Mouse (Mus musculus) spleen, adult 2 months (tissue): ENCODE results near the gene Mr1. TPM values are rescaled to one million over a fixed set of nuclear protein-coding genes. Genes with fewer than 3 reads are reported as not detected.
A peak's percentile ranks its signal among the peaks of the same experiment; 100 is the strongest.

Source experiments
- DNase-seq, 2 experiments: peaks; one replicate each; pipeline versions ENCODE4 v3.0.0 to v3.0.0-alpha.2; 2012 to 2021; ENCODE audit warnings: low spot score in 2 of 2, low read depth in 1 of 2
- H3K27ac ChIP-seq: fragments of 200-500 bp; 2 replicates; pipeline ENCODE4 v1.5.1; 2012; ENCODE audit warnings: low read length, inconsistent platforms; ENCODE audit not compliant: insufficient read depth
- H3K27me3 ChIP-seq: fragments of 200-500 bp; 2 replicates; pipeline ENCODE4 v1.6.1; 2012; ENCODE audit warnings: mild to moderate bottlenecking, moderate library complexity, low read length, inconsistent platforms; ENCODE audit not compliant: control insufficient read depth, insufficient read depth
- H3K36me3 ChIP-seq: fragments of 200-500 bp; 2 replicates; pipeline ENCODE4 v1.6.1; 2012; ENCODE audit warnings: mild to moderate bottlenecking, low read length, inconsistent platforms; ENCODE audit not compliant: control insufficient read depth, insufficient read depth
- H3K4me1 ChIP-seq: fragments of 200-500 bp; 2 replicates; pipeline ENCODE4 v1.6.1; 2011; ENCODE audit warnings: inconsistent platforms; ENCODE audit not compliant: control insufficient read depth, insufficient read depth, insufficient read length
- H3K4me3 ChIP-seq: fragments of 200-500 bp; 2 replicates; pipeline ENCODE4 v1.5.1; 2011; ENCODE audit warnings: mild to moderate bottlenecking, inconsistent platforms; ENCODE audit not compliant: insufficient read depth, insufficient read length; ENCODE audit errors: extremely low read depth
- CTCF ChIP-seq: fragments of 200-500 bp; IDR thresholded peaks from 2 replicates; pipeline ENCODE4 v1.5.1; 2011; ENCODE audit warnings: mild to moderate bottlenecking, inconsistent platforms; ENCODE audit not compliant: insufficient read depth, insufficient read length, insufficient replicate concordance; ENCODE audit errors: extremely low read depth
- POLR2A ChIP-seq: fragments of 200-500 bp; IDR thresholded peaks from 2 replicates; pipeline ENCODE4 v1.6.1; 2011; ENCODE audit warnings: low read depth, low read length, inconsistent platforms
- WGBS: fragments of 180-500 bp; shearing (Covaris S2); methylation state at CpG from one replicate; pipeline ENCODE4 v1.1.7; 2018; 5-methylcytosine and 5-hydroxymethylcytosine counted together
- polyA plus RNA-seq: library from polyadenylated mRNA; depleted of rRNA; stranded (reverse); fragments of >200 nt; gene quantifications from 2 replicates; pipeline ENCODE4 v1.2.3, GENCODE M21; 2012

The Mr1 gene
- polyA plus RNA-seq, 1 experiment = 2.2 TPM

DNA sequence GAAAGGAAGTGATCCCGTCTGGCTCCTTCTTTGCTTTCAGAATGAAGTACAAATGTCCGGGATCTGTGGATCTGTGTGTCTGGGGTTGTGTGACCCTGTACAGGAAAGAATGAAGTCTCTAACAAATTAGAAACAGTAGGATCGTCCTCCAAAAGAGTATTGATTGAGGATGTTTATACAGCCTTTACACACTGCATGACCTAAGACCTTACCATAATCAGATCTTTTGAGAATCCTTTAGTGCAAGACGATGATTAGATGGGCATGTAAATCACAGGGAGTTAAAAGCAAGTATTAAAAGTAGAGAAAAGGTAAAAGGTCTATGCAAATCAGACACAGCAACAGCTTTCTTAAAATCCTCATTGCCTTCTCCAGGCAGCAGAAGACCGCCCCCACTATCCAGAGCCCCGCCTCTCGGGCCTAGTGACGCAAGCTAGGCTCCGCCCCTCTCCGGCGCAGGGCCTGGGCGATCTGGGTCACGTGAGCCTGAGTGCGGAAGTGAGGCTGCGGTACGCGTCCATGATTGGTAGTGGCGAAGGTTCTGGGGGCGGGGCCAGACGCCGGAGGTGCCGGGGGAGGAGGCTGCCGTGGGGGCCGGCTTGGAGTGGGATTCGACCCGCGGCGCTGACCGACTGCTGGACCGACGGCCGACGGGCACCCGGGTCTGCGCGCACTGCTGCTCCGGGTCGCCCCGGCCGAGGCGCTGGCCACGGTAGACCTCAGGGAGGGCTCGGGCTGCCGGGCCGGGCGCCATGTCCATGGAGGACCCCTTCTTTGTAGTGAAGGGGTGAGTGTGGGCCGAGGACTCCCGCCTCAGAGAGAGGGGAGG lies 11.7 kb upstream of the Mr1 start, which contains the start of gene Stx6:
Stx6 (plus strand) TSS at position 575 of the 829 bp plus-strand sequence.
- H3K27me3 ChIP-seq = no peaks in the 10 kb centered on the region
- peak; percentile 94 to 99 for DNase-seq
- no peaks in the 10 kb centered on the region for H3K36me3 ChIP-seq
- no peak for TF ChIP-seq POLR2A
- no peak for TF ChIP-seq CTCF
- peak within 1 kb of the TSS; percentile 64 for H3K27ac ChIP-seq
- peak within 1 kb of the TSS; percentile 83 for H3K4me3 ChIP-seq
- 3% methylated on average over 47 of the region's 48 CpGs for WGBS
- no peaks in the 10 kb centered on the region; the same call in 1 of the 2 replicates for H3K4me1 ChIP-seq

DNA sequence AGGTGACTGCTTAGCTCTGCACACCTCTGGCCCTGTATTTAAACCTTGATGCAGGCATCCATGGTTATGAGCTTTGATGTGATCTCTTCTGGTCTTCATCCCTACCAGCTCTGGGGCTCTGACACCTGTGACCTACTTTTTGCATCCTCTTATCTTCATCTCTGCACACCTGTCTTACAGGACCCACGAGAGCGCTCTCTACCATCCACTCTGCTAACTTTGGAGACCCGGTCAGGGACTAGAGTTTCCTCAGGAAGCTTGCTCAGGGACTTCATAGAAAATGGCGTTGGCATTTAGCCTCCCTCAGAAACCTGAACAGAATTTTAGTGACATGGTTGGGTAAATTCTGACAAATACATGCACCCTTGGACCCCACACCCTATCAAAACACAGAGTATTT lies 7.3 kb upstream of the Mr1 start:
- WGBS = 61% methylated on average over 4 of the region's 4 CpGs
- no peak overlapping the region for H3K27ac ChIP-seq

DNA sequence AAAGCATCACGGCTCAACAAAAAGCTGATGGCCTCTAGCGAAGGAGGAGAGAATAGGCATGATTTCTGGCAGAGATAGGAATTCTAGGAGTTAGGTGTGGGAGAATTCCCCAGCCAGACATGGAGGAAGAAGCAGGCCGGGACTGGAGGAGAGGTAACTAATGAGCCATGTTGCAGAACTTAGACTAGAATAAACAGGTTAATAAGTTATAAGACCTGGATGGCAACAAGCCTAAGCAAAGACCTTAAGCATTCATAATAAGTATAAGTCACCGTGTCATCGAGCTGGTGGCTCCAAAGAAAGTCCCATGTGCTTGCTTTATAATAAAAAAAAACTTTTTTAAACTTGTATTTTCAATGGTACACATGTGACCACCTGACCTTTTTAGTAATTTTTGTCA lies 4.2 kb upstream of the Mr1 start:
- WGBS = 91% methylated on average over 5 of the region's 5 CpGs
- H3K4me3 ChIP-seq = no peak overlapping the region
- DNase-seq = no peak
- H3K27me3 ChIP-seq = no peaks in the 10 kb centered on the region
- no peak for TF ChIP-seq CTCF
- TF ChIP-seq POLR2A = no peak
- H3K4me1 ChIP-seq = peaks cover 2% of the 10 kb centered on the region; the same call in 1 of the 2 replicates
- H3K36me3 ChIP-seq = no peaks in the 10 kb centered on the region
- H3K27ac ChIP-seq = no peak overlapping the region

More for the DNA sequence above, 7.3 kb upstream of the Mr1 start:
- Histone ChIP-seq H3K4me1 (no peaks in the 10 kb centered on the region), H3K4me3 (no peak overlapping the region), H3K36me3 (no peaks in the 10 kb centered on the region), H3K27me3 (no peaks in the 10 kb centered on the region)
- DNase-seq = no peak
- TF ChIP-seq POLR2A (no peak), CTCF (no peak)

DNA sequence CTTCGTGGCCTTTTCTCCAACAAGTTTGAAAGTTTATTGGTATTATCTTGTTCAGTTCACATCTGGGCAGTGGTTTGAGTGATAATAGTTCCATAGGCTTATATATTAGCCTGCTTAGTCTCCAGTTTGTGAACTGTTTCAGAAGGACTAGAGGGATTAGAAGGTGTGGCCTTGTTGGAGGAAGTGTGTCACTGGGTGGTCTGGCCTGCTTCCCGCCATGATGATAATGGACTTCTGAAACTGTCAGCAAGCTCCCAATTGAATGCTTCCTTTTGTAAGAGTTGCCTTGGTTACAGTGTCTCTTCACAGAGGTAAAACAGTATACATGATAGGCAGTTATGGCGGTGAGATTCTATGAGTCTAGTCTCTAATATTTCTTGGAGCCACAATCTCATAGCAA lies 2.8 kb upstream of the Mr1 start:
- 95% methylated on average over 3 of the region's 3 CpGs for WGBS
- no peak overlapping the region for H3K4me3 ChIP-seq
- no peaks in the 10 kb centered on the region for H3K27me3 ChIP-seq
- DNase-seq = no peak
- no peak overlapping the region for H3K27ac ChIP-seq
- no peak for TF ChIP-seq POLR2A
- H3K4me1 ChIP-seq = peaks cover 2% of the 10 kb centered on the region; the same call in 1 of the 2 replicates
- H3K36me3 ChIP-seq = no peaks in the 10 kb centered on the region

DNA sequence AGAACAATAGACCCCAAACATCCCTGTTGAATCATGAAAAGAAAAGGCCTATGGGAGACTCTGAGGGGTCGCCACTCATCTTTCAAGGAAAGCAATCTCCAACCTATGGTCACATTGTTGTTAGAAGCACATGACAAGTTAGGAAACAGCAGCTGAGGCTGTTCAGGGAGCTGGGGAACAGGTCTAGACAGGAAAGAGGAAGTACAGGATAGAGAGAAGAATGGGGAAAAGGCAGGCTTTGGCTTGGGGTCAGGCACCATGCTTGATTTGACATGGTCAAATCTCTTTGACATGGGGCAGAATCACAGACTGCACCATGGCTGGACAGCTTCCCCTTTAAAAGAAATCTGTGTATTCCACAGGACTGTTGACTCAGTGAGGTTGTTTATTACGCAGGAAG lies 614 bp upstream of the Mr1 start:
- H3K36me3 ChIP-seq = no peaks in the 10 kb centered on the region
- no peaks in the 10 kb centered on the region for H3K27me3 ChIP-seq
- peaks cover 2% of the 10 kb centered on the region; the same call in 1 of the 2 replicates for H3K4me1 ChIP-seq
- 83% methylated on average over 2 of the region's 2 CpGs for WGBS
- H3K27ac ChIP-seq = no peak overlapping the region
- TF ChIP-seq POLR2A (no peak), CTCF (no peak)
- no peak overlapping the region for H3K4me3 ChIP-seq
- no peak for DNase-seq

DNA sequence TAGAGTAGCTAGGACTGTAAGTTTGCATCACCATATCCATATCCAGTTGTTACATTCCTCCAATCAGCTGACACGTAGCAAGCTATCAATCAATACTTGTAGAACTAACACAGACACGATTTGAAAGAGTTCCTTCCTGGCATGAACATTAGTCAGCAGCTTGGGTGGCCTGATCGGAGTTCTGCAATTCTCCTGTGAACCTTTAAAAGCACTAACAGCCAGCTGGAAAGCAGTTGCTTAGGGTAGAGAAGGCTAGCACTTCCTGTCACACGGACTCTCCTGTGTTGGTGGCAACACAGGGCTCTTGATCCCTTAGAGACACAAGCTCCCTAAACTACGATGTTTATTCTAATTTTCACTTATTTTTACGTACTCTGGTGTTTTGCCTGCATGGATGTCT lies 994 bp downstream of the Mr1 start:
- no peak for TF ChIP-seq CTCF
- no peak for TF ChIP-seq POLR2A
- 2% methylated on average over 6 of the region's 6 CpGs for WGBS
- Histone ChIP-seq H3K27ac (peak overlapping the region; percentile 58; the same call in 1 of the 2 replicates), H3K4me1 (peaks cover 2% of the 10 kb centered on the region; the same call in 1 of the 2 replicates), H3K36me3 (no peaks in the 10 kb centered on the region), H3K4me3 (peak overlapping the region; percentile 62), H3K27me3 (no peaks in the 10 kb centered on the region)
- peak; percentile 15 to 33 for DNase-seq

DNA sequence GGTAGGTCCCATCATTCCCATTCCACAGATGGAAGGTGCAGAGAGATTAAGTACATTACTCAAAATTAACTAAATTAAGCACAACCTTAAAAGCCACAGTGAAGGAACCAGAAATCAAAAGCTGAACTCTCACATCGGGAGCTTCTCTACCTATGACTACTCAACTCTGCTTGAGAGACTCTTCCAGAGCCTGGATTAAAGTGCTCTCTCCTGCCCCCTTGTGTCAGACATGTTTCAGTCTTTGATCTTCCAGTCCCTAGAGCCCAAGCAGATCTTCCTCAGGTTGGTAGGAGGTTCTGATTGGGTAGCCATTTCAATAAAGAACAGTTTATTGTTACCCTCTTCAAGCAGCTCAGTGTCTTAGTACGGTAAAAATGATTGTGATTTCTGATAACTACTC lies 6.5 kb downstream of the Mr1 start:
- H3K36me3 ChIP-seq = 0 out of 2 replicates have a peak, but pooled peaks cover 2% of the 10 kb centered on the region
- peak; percentile 52; the same call in 1 of the 2 replicates for TF ChIP-seq CTCF
- TF ChIP-seq POLR2A = no peak
- H3K27ac ChIP-seq = no peak overlapping the region
- DNase-seq = peak; percentile 77 to 80
- H3K27me3 ChIP-seq = no peaks in the 10 kb centered on the region
- no peak overlapping the region for H3K4me3 ChIP-seq
- H3K4me1 ChIP-seq = no peaks in the 10 kb centered on the region
- WGBS = 46% methylated on average over 2 of the region's 2 CpGs
